Mouse (Mus musculus): Measurements from ENCODE around the gene Hmgn2.

DNA sequence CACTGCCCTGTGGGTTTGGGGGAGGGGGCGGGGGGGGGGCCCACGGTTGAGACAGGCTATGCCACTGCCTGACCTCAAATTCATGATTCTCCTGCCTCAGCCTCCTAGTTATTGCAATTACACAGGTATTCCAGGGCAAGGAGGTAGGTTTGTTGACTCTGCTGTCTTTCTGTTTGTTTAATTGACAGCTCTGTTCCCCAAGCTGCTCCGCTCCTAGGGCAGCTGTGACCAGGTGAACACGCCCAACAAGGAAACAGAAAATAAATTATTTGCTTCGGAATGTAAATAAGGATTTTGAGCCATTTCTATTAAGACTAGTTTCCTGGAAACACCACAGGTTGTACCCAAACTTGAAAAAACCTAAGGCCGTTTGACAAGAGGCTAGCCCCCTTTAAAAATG is 41.3 kb upstream of the Hmgn2 start:
- TF ChIP-seq CTCF (IDR thresholded peaks at IDR 0.05; ENCODE audit: insufficient read depth, low read depth, low read length) (no peak), POLR2A (IDR thresholded peaks at IDR 0.05; ENCODE audit: insufficient read depth, low read depth, low read length) (no peak)
